Mouse (Mus musculus) neural tube, embryonic 10.5 days (tissue): ENCODE data around the gene Il1rapl1.
A peak's percentile ranks its signal among the peaks of the same experiment; 100 is the strongest.

Experiments used
- DNase-seq: peaks from one replicate; pipeline ENCODE4 v3.0.0-alpha.2; 2017; ENCODE audit warnings: low spot score; ENCODE audit errors: extremely low spot score

The Il1rapl1 gene

GRCm38 (mm10) chrX:87655644-87656043 lies 459.8 kb downstream of the Il1rapl1 start:
- DNase-seq, result no peak

DNA sequence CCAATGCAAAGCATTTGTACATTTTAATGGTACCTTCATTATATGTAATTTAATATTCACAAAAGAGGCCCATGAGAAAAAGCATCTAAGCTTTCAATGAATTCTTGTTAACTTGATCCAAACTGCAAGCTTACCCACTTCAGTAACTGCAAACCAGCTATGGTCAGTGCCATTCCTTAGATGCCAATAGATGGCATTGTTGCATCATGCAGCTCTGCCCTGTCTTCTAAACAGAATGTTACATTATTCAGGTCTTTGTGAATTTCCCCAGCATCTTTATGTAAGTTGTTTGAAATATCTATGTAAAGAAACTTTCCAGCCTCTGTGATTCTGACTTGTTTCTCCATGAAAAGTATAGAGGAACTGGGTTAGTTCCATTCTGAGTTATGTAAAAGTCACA lies 514.5 kb downstream of the Il1rapl1 start:
- DNase-seq, result no peak

- no peak for DNase-seq
These were observed 607.4 kb downstream of the Il1rapl1 start for GRCm38 (mm10) chrX:87507997-87508396.

- no peak for DNase-seq
These were observed 612.8 kb downstream of the Il1rapl1 start for GRCm38 (mm10) chrX:87502604-87503003.

DNA sequence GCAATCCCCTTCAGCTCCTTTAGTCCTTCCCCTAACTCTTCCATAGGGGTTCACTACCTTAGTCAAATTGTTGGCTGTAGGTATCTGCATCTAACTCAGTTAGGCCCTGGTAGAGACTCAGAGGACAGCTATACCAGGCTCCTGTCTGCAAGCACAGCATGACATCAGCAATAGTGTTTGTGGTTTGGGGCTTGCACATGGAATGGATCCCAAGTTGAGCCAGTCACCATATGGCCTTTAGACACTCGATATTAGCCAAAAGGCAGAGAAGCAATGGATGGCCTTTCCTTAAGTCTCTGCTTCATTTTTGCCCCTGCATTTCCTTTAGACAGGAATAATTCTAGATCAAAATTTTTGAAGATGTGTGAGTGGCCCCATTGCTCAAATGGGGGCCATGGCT lies 632.0 kb downstream of the Il1rapl1 start:
- no peak for DNase-seq

DNA sequence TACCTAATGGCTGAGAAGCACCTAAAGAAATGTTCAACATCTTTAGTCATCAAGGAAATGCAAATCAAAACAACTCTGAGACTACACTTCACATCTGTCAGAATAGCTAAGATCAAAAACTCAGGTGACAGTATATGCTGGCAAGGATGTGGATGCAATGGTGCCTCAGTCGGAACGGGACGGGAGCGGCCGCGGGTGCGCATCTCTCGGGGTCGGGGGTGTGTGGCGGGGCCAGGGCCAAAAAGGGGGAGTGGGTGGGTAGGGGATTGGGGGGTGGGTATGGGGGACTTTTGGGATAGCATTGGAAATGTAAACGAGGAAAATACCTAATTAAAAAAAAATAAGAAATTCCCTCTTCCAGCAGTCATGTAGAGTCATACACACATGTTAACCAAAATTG lies 877.3 kb downstream of the Il1rapl1 start:
- DNase-seq, result peak; percentile 100

- no peak for DNase-seq
These were observed 890.2 kb downstream of the Il1rapl1 start for GRCm38 (mm10) chrX:87225280-87225679.

DNA sequence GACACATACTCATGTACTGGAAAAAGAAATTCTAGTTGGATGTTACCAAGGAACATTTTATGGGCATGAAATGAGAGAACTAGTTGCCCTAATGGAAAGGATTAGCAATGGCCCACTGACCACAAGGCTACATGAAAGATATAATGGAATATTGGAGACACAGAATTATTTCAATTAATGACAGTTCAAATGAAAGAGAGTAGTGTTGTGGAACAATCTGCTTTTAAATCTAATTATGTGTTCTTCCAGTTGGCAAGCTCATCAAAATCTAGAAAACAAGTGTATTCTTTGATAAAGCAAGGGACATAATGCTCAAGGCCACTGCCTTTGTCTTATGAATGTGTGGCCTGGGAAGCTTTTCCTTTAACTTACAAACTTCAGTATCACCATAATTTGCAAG lies 1113.1 kb downstream of the Il1rapl1 start:
- DNase-seq, result no peak

- DNase-seq, result no peak
These were observed 1160.3 kb downstream of the Il1rapl1 start for GRCm38 (mm10) chrX:86955126-86955525.

- no peak for DNase-seq
These were observed 1160.8 kb downstream of the Il1rapl1 start for GRCm38 (mm10) chrX:86954614-86955013.

DNA sequence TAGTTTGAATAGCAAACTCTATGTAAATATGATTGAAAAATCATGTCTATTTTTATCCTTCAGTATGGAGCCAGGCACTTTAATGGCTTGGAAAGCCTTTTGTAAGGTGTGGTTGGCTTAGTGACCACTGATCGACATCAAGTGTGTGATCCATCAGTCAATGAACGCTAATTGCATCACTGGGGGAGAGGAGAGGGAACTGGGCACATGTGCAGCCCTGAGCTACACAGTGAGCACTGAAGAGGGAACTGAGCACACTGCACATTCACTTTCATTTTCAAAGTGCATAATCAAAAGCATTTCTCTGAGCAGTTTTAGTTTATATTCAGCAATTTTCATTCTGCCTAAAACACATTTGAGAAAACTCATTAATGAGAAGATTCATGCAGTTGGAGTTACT lies 1164.5 kb downstream of the Il1rapl1 start:
- no peak for DNase-seq

DNA sequence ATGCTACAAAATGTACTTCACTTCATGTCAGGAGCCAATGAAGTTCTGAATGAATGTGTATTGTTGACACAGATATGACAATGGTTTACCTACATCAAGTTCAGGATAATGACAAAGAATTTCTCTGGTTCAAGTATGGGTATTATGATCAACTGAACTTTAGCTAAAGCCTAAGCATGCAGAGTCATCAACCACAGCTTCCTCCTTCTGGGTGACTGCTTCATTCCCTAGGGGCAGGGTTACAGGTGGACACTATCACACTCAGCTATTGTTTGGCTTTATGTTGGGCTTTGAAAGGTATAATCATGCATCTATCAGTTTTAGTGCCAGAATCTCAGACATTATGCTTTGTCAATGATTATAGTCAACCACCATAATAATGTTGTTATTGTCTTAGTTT lies 1166.3 kb downstream of the Il1rapl1 start:
- DNase-seq, result no peak

DNA sequence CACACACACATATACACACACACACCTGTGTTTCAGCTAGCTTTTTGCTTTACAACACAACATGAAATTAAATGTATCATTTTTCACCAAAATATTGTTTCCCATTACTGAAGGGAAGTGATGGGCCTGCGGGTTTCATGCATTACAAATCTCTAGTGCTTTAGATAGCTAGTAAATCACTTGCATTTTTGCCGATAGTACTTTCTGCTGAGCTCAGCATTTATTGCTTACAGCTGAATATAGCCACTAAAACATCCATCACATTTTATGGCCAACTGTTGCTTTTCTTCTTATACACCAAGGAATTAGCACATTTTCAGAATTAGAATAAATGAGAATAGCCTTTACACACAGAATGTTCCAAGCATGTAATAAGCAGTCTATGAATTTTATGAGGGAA lies 1260.6 kb downstream of the Il1rapl1 start:
- DNase-seq, result no peak

- DNase-seq, result no peak
These were observed 1307.2 kb downstream of the Il1rapl1 start for GRCm38 (mm10) chrX:86808218-86808617.

GRCm38 (mm10) chrX:86802725-86803124 lies 1312.7 kb downstream of the Il1rapl1 start:
- DNase-seq, result no peak

- DNase-seq, result no peak
These were observed 1386.6 kb downstream of the Il1rapl1 start for GRCm38 (mm10) chrX:86728803-86729202.
